Mouse (Mus musculus): ENCODE measurements at regions not wholly inside any gene's neighbourhood (a gene's known extent, or its start where the extent isn't known, plus 50 kb on each side); places are given as distances from the start of the nearest gene placed in this dataset.

DNA sequence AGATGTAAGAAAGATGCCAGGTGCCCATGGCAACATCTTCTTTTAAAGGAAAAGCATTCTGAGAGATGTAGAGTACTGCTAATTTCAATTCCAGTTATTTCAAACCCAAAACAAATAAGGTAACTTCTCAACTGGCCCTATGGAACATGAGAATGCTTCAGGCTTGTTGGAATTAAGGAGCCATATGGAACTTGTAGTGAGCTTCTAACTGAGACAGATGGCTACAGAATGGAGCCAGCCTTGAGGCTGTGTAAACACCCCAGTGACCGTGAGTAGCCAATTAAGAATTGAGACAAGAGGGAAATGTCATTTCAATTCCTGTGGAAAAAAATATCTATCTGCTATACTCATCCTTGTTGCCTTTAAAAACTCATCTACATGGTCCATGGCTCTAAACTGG, 769.0 kb upstream of the Marcks start:
- no peaks in the 10 kb centered on the region for H3K79me2 ChIP-seq (ENCODE audit: control insufficient read depth, insufficient read depth)
- no peaks in the 10 kb centered on the region for H3K36me3 ChIP-seq (ENCODE audit: control insufficient read depth, insufficient read depth)
- TF ChIP-seq POLR2A (IDR thresholded peaks at IDR 0.05; ENCODE audit: insufficient read length, low read depth): no peak
- TF ChIP-seq USF1 (IDR thresholded peaks at IDR 0.05; ENCODE audit: low read depth): no peak
- TF ChIP-seq TCF3 (IDR thresholded peaks at IDR 0.05; ENCODE audit: insufficient read length, low read depth): no peak
- no peak for TF ChIP-seq TCF12 (IDR thresholded peaks at IDR 0.05; ENCODE audit: insufficient read depth, poor library complexity, severe bottlenecking)
- no peak for TF ChIP-seq POLR2AphosphoS2 (IDR thresholded peaks at IDR 0.05; ENCODE audit: insufficient read length, low read depth)
- TF ChIP-seq REST (IDR thresholded peaks at IDR 0.05; ENCODE audit: insufficient read depth, insufficient read length): no peak
- TF ChIP-seq MYOG (IDR thresholded peaks at IDR 0.05; ENCODE audit: control insufficient read depth in 1 of 3, insufficient read depth in 1 of 3, insufficient read length in 2 of 3, low read depth in 2 of 3): no peak
- TF ChIP-seq E2F4 (IDR thresholded peaks at IDR 0.05; ENCODE audit: insufficient read depth): no peak
- TF ChIP-seq MYOD1 (IDR thresholded peaks at IDR 0.05; ENCODE audit: control insufficient read depth in 1 of 3, insufficient read length in 2 of 3, low read depth in 2 of 3): no peak
- TF ChIP-seq CEBPB (IDR thresholded peaks at IDR 0.05; ENCODE audit: insufficient read depth, poor library complexity, severe bottlenecking): no peak
- no peak for TF ChIP-seq SRF (IDR thresholded peaks at IDR 0.05; ENCODE audit: control insufficient read depth, insufficient read length, low read depth)
- TF ChIP-seq MAX (IDR thresholded peaks at IDR 0.05; ENCODE audit: low read depth): no peak
- no peak overlapping the region for H3ac ChIP-seq (ENCODE audit: control insufficient read depth, insufficient read length)
- no peak overlapping the region for H3K4me3 ChIP-seq
- H3K4me2 ChIP-seq (ENCODE audit: low read depth): no peak overlapping the region
- no peaks in the 10 kb centered on the region for H3K27me3 ChIP-seq (ENCODE audit: control insufficient read depth, insufficient read depth, insufficient read length)

GRCm38 (mm10) chr10:37887961-37888360, 749.2 kb upstream of the Marcks start:
- Histone ChIP-seq H3ac (ENCODE audit: control insufficient read depth, insufficient read length) (no peak overlapping the region), H3K4me2 (ENCODE audit: low read depth) (no peak overlapping the region), H3K36me3 (ENCODE audit: control insufficient read depth, insufficient read depth) (no peaks in the 10 kb centered on the region), H3K27me3 (ENCODE audit: control insufficient read depth, insufficient read depth, insufficient read length) (no peaks in the 10 kb centered on the region), H3K79me2 (ENCODE audit: control insufficient read depth, insufficient read depth) (no peaks in the 10 kb centered on the region), H3K4me3 (no peak overlapping the region)
- no peak for TF ChIP-seq MYOD1 (IDR thresholded peaks at IDR 0.05; ENCODE audit: control insufficient read depth in 1 of 3, insufficient read length in 2 of 3, low read depth in 2 of 3)
- no peak for TF ChIP-seq USF1 (IDR thresholded peaks at IDR 0.05; ENCODE audit: low read depth)
- TF ChIP-seq MAX (IDR thresholded peaks at IDR 0.05; ENCODE audit: low read depth): no peak
- TF ChIP-seq TCF12 (IDR thresholded peaks at IDR 0.05; ENCODE audit: insufficient read depth, poor library complexity, severe bottlenecking): no peak
- no peak for TF ChIP-seq POLR2AphosphoS2 (IDR thresholded peaks at IDR 0.05; ENCODE audit: insufficient read length, low read depth)
- TF ChIP-seq MYOG (IDR thresholded peaks at IDR 0.05; ENCODE audit: control insufficient read depth in 1 of 3, insufficient read depth in 1 of 3, insufficient read length in 2 of 3, low read depth in 2 of 3): no peak
- TF ChIP-seq CEBPB (IDR thresholded peaks at IDR 0.05; ENCODE audit: insufficient read depth, poor library complexity, severe bottlenecking): no peak
- TF ChIP-seq POLR2A (IDR thresholded peaks at IDR 0.05; ENCODE audit: insufficient read length, low read depth): no peak
- TF ChIP-seq SRF (IDR thresholded peaks at IDR 0.05; ENCODE audit: control insufficient read depth, insufficient read length, low read depth): no peak
- no peak for TF ChIP-seq TCF3 (IDR thresholded peaks at IDR 0.05; ENCODE audit: insufficient read length, low read depth)
- no peak for TF ChIP-seq E2F4 (IDR thresholded peaks at IDR 0.05; ENCODE audit: insufficient read depth)
- no peak for TF ChIP-seq REST (IDR thresholded peaks at IDR 0.05; ENCODE audit: insufficient read depth, insufficient read length)

DNA sequence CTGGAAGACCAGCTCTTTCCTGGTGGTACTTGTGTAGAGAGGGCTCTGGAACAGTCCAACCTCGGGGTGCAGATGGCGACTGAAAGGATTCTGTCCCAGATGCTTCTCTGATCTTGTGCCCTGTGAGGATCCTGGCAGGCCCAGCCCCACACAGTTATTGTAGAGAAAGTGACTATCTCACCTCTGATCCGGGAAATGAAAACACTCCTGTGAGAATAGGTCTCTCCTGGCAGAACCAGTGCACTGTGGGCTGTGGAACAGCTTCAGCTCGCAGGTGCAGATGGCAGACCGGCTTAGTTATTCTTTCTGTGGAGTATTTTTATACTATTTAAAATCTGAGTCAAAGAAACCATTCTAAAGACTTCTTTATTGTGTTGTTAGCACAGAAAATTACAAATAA, 742.1 kb upstream of the Marcks start:
- no peaks in the 10 kb centered on the region for H3K27me3 ChIP-seq (ENCODE audit: control insufficient read depth, insufficient read depth, insufficient read length)
- no peak overlapping the region for H3ac ChIP-seq (ENCODE audit: control insufficient read depth, insufficient read length)
- no peak overlapping the region for H3K4me2 ChIP-seq (ENCODE audit: low read depth)
- H3K36me3 ChIP-seq (ENCODE audit: control insufficient read depth, insufficient read depth): no peaks in the 10 kb centered on the region
- TF ChIP-seq CEBPB (IDR thresholded peaks at IDR 0.05; ENCODE audit: insufficient read depth, poor library complexity, severe bottlenecking) (no peak), SRF (IDR thresholded peaks at IDR 0.05; ENCODE audit: control insufficient read depth, insufficient read length, low read depth) (no peak), E2F4 (IDR thresholded peaks at IDR 0.05; ENCODE audit: insufficient read depth) (no peak), POLR2AphosphoS2 (IDR thresholded peaks at IDR 0.05; ENCODE audit: insufficient read length, low read depth) (no peak), MAX (IDR thresholded peaks at IDR 0.05; ENCODE audit: low read depth) (no peak), TCF12 (IDR thresholded peaks at IDR 0.05; ENCODE audit: insufficient read depth, poor library complexity, severe bottlenecking) (no peak), MYOG (IDR thresholded peaks at IDR 0.05; ENCODE audit: control insufficient read depth in 1 of 3, insufficient read depth in 1 of 3, insufficient read length in 2 of 3, low read depth in 2 of 3) (no peak), USF1 (IDR thresholded peaks at IDR 0.05; ENCODE audit: low read depth) (no peak), MYOD1 (IDR thresholded peaks at IDR 0.05; ENCODE audit: control insufficient read depth in 1 of 3, insufficient read length in 2 of 3, low read depth in 2 of 3) (no peak), REST (IDR thresholded peaks at IDR 0.05; ENCODE audit: insufficient read depth, insufficient read length) (no peak), POLR2A (IDR thresholded peaks at IDR 0.05; ENCODE audit: insufficient read length, low read depth) (no peak), TCF3 (IDR thresholded peaks at IDR 0.05; ENCODE audit: insufficient read length, low read depth) (no peak)
- no peak overlapping the region for H3K4me3 ChIP-seq
- no peaks in the 10 kb centered on the region for H3K79me2 ChIP-seq (ENCODE audit: control insufficient read depth, insufficient read depth)

DNA sequence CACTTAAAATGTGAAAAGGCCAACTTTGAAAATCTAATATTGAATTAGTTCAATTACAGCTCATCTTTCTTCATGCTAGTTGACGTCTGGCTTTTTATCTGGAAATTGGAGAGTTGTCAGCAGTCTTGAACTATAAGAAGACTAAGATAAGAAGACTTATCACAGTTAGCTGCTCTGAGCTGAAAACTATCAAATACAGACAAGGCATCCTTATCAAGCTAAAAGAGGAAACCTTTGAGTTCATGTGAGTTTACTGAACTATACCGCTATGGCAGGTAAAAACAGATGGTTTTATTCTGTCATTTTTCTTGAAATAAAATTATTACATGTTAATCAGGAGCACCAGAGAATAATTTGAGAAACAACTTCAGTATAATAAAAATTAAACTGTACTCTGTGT, 735.2 kb upstream of the Marcks start:
- Histone ChIP-seq H3K36me3 (ENCODE audit: control insufficient read depth, insufficient read depth) (no peaks in the 10 kb centered on the region), H3K79me2 (ENCODE audit: control insufficient read depth, insufficient read depth) (no peaks in the 10 kb centered on the region), H3K4me2 (ENCODE audit: low read depth) (no peak overlapping the region), H3ac (ENCODE audit: control insufficient read depth, insufficient read length) (no peak overlapping the region), H3K4me3 (no peak overlapping the region), H3K27me3 (ENCODE audit: control insufficient read depth, insufficient read depth, insufficient read length) (no peaks in the 10 kb centered on the region)
- TF ChIP-seq MYOD1 (IDR thresholded peaks at IDR 0.05; ENCODE audit: control insufficient read depth in 1 of 3, insufficient read length in 2 of 3, low read depth in 2 of 3): no peak
- TF ChIP-seq SRF (IDR thresholded peaks at IDR 0.05; ENCODE audit: control insufficient read depth, insufficient read length, low read depth): no peak
- TF ChIP-seq TCF12 (IDR thresholded peaks at IDR 0.05; ENCODE audit: insufficient read depth, poor library complexity, severe bottlenecking): no peak

DNA sequence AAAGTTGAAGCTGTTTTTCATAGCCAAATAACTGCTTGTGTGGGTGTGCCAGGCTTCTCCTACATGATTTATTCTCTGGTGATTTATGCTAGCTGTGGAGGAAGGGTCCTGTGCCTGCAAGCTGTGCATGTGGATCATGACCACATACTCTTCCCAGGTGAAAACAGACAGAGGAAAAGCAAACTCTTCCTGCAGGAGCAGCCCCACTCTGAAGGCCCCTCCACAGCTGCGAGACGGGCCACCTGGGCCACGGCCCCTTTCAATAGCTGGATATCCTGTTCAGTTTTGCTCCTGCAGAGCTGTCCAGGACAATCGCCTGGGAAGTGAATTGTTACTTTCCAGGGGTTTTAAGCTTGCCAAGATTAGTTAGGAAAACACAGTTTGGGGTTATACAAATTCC, 722.3 kb upstream of the Marcks start:
- Histone ChIP-seq H3ac (ENCODE audit: control insufficient read depth, insufficient read length) (no peak overlapping the region), H3K36me3 (ENCODE audit: control insufficient read depth, insufficient read depth) (no peaks in the 10 kb centered on the region), H3K79me2 (ENCODE audit: control insufficient read depth, insufficient read depth) (no peaks in the 10 kb centered on the region), H3K4me3 (no peak overlapping the region), H3K4me2 (ENCODE audit: low read depth) (no peak overlapping the region), H3K27me3 (ENCODE audit: control insufficient read depth, insufficient read depth, insufficient read length) (no peaks in the 10 kb centered on the region)
- TF ChIP-seq POLR2AphosphoS2 (IDR thresholded peaks at IDR 0.05; ENCODE audit: insufficient read length, low read depth) (no peak), REST (IDR thresholded peaks at IDR 0.05; ENCODE audit: insufficient read depth, insufficient read length) (no peak), MYOD1 (IDR thresholded peaks at IDR 0.05; ENCODE audit: control insufficient read depth in 1 of 3, insufficient read length in 2 of 3, low read depth in 2 of 3) (no peak), E2F4 (IDR thresholded peaks at IDR 0.05; ENCODE audit: insufficient read depth) (no peak), MAX (IDR thresholded peaks at IDR 0.05; ENCODE audit: low read depth) (no peak), TCF12 (IDR thresholded peaks at IDR 0.05; ENCODE audit: insufficient read depth, poor library complexity, severe bottlenecking) (no peak), USF1 (IDR thresholded peaks at IDR 0.05; ENCODE audit: low read depth) (no peak), SRF (IDR thresholded peaks at IDR 0.05; ENCODE audit: control insufficient read depth, insufficient read length, low read depth) (no peak), POLR2A (IDR thresholded peaks at IDR 0.05; ENCODE audit: insufficient read length, low read depth) (no peak), MYOG (IDR thresholded peaks at IDR 0.05; ENCODE audit: control insufficient read depth in 1 of 3, insufficient read depth in 1 of 3, insufficient read length in 2 of 3, low read depth in 2 of 3) (no peak), TCF3 (IDR thresholded peaks at IDR 0.05; ENCODE audit: insufficient read length, low read depth) (no peak), CEBPB (IDR thresholded peaks at IDR 0.05; ENCODE audit: insufficient read depth, poor library complexity, severe bottlenecking) (no peak)

All from myocyte (in vitro differentiated cells).